Mouse (Mus musculus) midbrain, postnatal 0 days (tissue): ENCODE measurements around the gene Wfdc8. TPM values are rescaled to one million over a fixed set of nuclear protein-coding genes. Genes with fewer than 3 reads are reported as not detected.
A peak's percentile ranks its signal among the peaks of the same experiment; 100 is the strongest.

ENCODE experiments used
- ATAC-seq: fragments of 200-750 bp; cut with Nextera tagmentation; 2 replicates; pipeline ENCODE4 v1.8.0; 2017; ENCODE audit warnings: moderate number of reproducible peaks, mild to moderate bottlenecking, moderate TSS enrichment, moderate library complexity; ENCODE audit not compliant: low FRiP score
- DNase-seq: peaks from one replicate; pipeline ENCODE4 v3.0.0-alpha.2; 2015; ENCODE audit warnings: low spot score
- H3K27ac ChIP-seq: fragments of 300-500 bp; sonication (generic); 2 replicates; pipeline ENCODE4 v1.5.1; 2014; ENCODE audit warnings: low read depth, mild to moderate bottlenecking, low read length, mixed read lengths
- H3K27me3 ChIP-seq: fragments of 300-500 bp; sonication (generic); 2 replicates; pipeline ENCODE4 v1.6.1; 2014; ENCODE audit warnings: low read length, control low read depth, mixed read lengths; ENCODE audit not compliant: insufficient read depth
- H3K36me3 ChIP-seq: fragments of 300-500 bp; sonication (generic); 2 replicates; pipeline ENCODE4 v1.6.1; 2014; ENCODE audit warnings: low read length, control low read depth, mixed read lengths; ENCODE audit not compliant: insufficient read depth
- H3K4me1 ChIP-seq: fragments of 300-500 bp; sonication (generic); 2 replicates; pipeline ENCODE4 v1.6.1; 2014; ENCODE audit warnings: mild to moderate bottlenecking, control low read depth, antibody characterized with exemption, low read length, mixed read lengths; ENCODE audit not compliant: insufficient read depth
- H3K4me2 ChIP-seq: fragments of 300-500 bp; sonication (generic); 2 replicates; pipeline ENCODE4 v1.6.1; 2014; ENCODE audit warnings: low read depth, mild to moderate bottlenecking, low read length, mixed read lengths; ENCODE audit not compliant: poor library complexity, severe bottlenecking
- H3K4me3 ChIP-seq: fragments of 300-500 bp; sonication (generic); 2 replicates; pipeline ENCODE4 v1.5.1; 2014; ENCODE audit warnings: low read depth, mild to moderate bottlenecking, low read length, moderate library complexity
- H3K9ac ChIP-seq: fragments of 300-500 bp; sonication (generic); replicated peaks from 2 replicates; pipeline ENCODE4 v1.6.1; 2014; ENCODE audit warnings: mild to moderate bottlenecking, low read length, moderate library complexity, mixed read lengths; ENCODE audit not compliant: poor library complexity, severe bottlenecking
- H3K9me3 ChIP-seq: fragments of 300-500 bp; sonication (generic); 2 replicates; pipeline ENCODE4 v1.6.1; 2016; ENCODE audit warnings: low read length, control low read depth
- CTCF ChIP-seq: IDR thresholded peaks from 2 replicates; pipeline ENCODE4 v1.5.1; 2016; ENCODE audit warnings: antibody characterized with exemption, mild to moderate bottlenecking
- WGBS: fragments of 180-500 bp; shearing (Covaris S2); extraction: QIAGEN DNeasy Blood & Tissue Kit; methylation state at CpG from one replicate; pipeline ENCODE4 v1.1.7; 2014; 5-methylcytosine and 5-hydroxymethylcytosine counted together
- polyA plus RNA-seq: library from polyadenylated mRNA; unstranded; fragments of >200 nt; fragmentation: Nextera tagmentation; extraction: Ambion mirVana; gene quantifications from 2 replicates; pipeline ENCODE4 v1.2.1, GENCODE M21; 2015
- total RNA-seq: library from RNA; depleted of rRNA; stranded (reverse); fragments of >200 nt; gene quantifications from 2 replicates; pipeline ENCODE4 v1.2.3, GENCODE M21; 2014; rRNA removed

Wfdc8 gene
- total and polyA plus RNA-seq, 2 experiments from 2014 or later = not detected

- Histone ChIP-seq H3K4me2 (no peak overlapping the region), H3K36me3 (no peaks in the 10 kb centered on the region), H3K27me3 (no peaks in the 10 kb centered on the region; the same call in 1 of the 2 replicates), H3K9ac (no peak overlapping the region), H3K27ac (no peak overlapping the region), H3K4me1 (no peaks in the 10 kb centered on the region), H3K9me3 (no peaks in the 10 kb centered on the region), H3K4me3 (no peak overlapping the region)
- ATAC-seq (no peak), DNase-seq (no peak)
- WGBS = 55% methylated on average over 16 of the region's 16 CpGs
- no peak for TF ChIP-seq CTCF
Measured at GRCm38 (mm10) chr2:164558991-164559645, 54.3 kb downstream of the Wfdc8 start.

GRCm38 (mm10) chr2:164558426-164558825 is 55.0 kb downstream of the Wfdc8 start:
- Histone ChIP-seq H3K4me1 (no peaks in the 10 kb centered on the region), H3K9me3 (no peaks in the 10 kb centered on the region), H3K4me2 (no peak overlapping the region), H3K27ac (no peak overlapping the region), H3K9ac (no peak overlapping the region), H3K4me3 (no peak overlapping the region), H3K36me3 (no peaks in the 10 kb centered on the region), H3K27me3 (no peaks in the 10 kb centered on the region; the same call in 1 of the 2 replicates)
- ATAC-seq (no peak), DNase-seq (no peak)
- WGBS = 88% methylated on average over 8 of the region's 8 CpGs
- TF ChIP-seq CTCF = no peak

- Histone ChIP-seq H3K4me1 (no peaks in the 10 kb centered on the region; the same call in 1 of the 2 replicates), H3K27me3 (no peaks in the 10 kb centered on the region), H3K36me3 (no peaks in the 10 kb centered on the region), H3K4me2 (no peak overlapping the region), H3K27ac (no peak overlapping the region), H3K4me3 (no peak overlapping the region), H3K9me3 (no peaks in the 10 kb centered on the region), H3K9ac (no peak overlapping the region)
- DNase-seq (no peak), ATAC-seq (no peak)
- WGBS = 92% methylated on average over 9 of the region's 9 CpGs
- TF ChIP-seq CTCF = no peak
Measured at GRCm38 (mm10) chr2:164551502-164551901, 61.9 kb downstream of the Wfdc8 start.

- DNase-seq (no peak), ATAC-seq (no peak)
- H3K27me3 ChIP-seq = no peaks in the 10 kb centered on the region
- H3K36me3 ChIP-seq = no peaks in the 10 kb centered on the region
- H3K4me1 ChIP-seq = no peaks in the 10 kb centered on the region; the same call in 1 of the 2 replicates
- H3K9ac ChIP-seq = no peak overlapping the region
- H3K27ac ChIP-seq = no peak overlapping the region
- no peak overlapping the region for H3K4me3 ChIP-seq
- no peak overlapping the region for H3K4me2 ChIP-seq
- no peak for TF ChIP-seq CTCF
- WGBS = 74% methylated on average over 2 of the region's 2 CpGs
- no peaks in the 10 kb centered on the region for H3K9me3 ChIP-seq
Measured at GRCm38 (mm10) chr2:164550895-164551269, 62.5 kb downstream of the Wfdc8 start.

- DNase-seq (peak; percentile 11), ATAC-seq (peak; percentile 38; the same call in 1 of the 2 replicates)
- H3K4me1 ChIP-seq = no peaks in the 10 kb centered on the region; the same call in 1 of the 2 replicates
- no peaks in the 10 kb centered on the region for H3K27me3 ChIP-seq
- no peak overlapping the region for H3K4me3 ChIP-seq
- no peaks in the 10 kb centered on the region for H3K9me3 ChIP-seq
- no peak overlapping the region for H3K9ac ChIP-seq
- no peak for TF ChIP-seq CTCF
- H3K36me3 ChIP-seq = no peaks in the 10 kb centered on the region
- peak overlapping the region; percentile 4; the same call in 1 of the 2 replicates for H3K4me2 ChIP-seq
- 10% methylated on average over 10 of the region's 10 CpGs for WGBS
- no peak overlapping the region for H3K27ac ChIP-seq
Measured at GRCm38 (mm10) chr2:164549963-164550894, 63.2 kb downstream of the Wfdc8 start.

- H3K27ac ChIP-seq = no peak overlapping the region
- no peaks in the 10 kb centered on the region for H3K27me3 ChIP-seq
- TF ChIP-seq CTCF = no peak
- DNase-seq (no peak), ATAC-seq (no peak)
- H3K4me2 ChIP-seq = no peak overlapping the region
- H3K9me3 ChIP-seq = no peaks in the 10 kb centered on the region
- no peak overlapping the region for H3K9ac ChIP-seq
- WGBS = 39% methylated on average over 4 of the region's 4 CpGs
- no peaks in the 10 kb centered on the region for H3K36me3 ChIP-seq
- no peak overlapping the region for H3K4me3 ChIP-seq
- no peaks in the 10 kb centered on the region; the same call in 1 of the 2 replicates for H3K4me1 ChIP-seq
Measured at GRCm38 (mm10) chr2:164549338-164549737, 64.1 kb downstream of the Wfdc8 start.

Other genes starting within 250 kb of the Wfdc8 start
Only the 30 nearest of the 33 such genes appear.
- gene Rbpjl, start 210.5 kb downstream of the Wfdc8 start, total RNA-seq = 0.77 TPM in 1 of 2 replicates, not detected in the other
- 0.04 TPM in 1 of 2 replicates, not detected in the other for gene Rbpjl, start 210.5 kb downstream of the Wfdc8 start, polyA plus RNA-seq
- gene Matn4, start 208.5 kb downstream of the Wfdc8 start, total RNA-seq = 1.9 and 2.0 TPM in 2 replicates
- gene Matn4, start 208.5 kb downstream of the Wfdc8 start, polyA plus RNA-seq = 1.9 and 2.1 TPM in 2 replicates
- gene Sdc4, start 169.7 kb downstream of the Wfdc8 start, total RNA-seq = 13.8 and 20.3 TPM in 2 replicates
- 18.3 and 19.3 TPM in 2 replicates for gene Sdc4, start 169.7 kb downstream of the Wfdc8 start, polyA plus RNA-seq
- 194 and 206 TPM in 2 replicates for gene Sys1, start 156.7 kb downstream of the Wfdc8 start, total RNA-seq
- 103 and 108 TPM in 2 replicates for gene Sys1, start 156.7 kb downstream of the Wfdc8 start, polyA plus RNA-seq
- gene Gm20458, start 152.7 kb downstream of the Wfdc8 start, total RNA-seq = 4.7 and 15.0 TPM in 2 replicates
- gene Gm20458, start 152.7 kb downstream of the Wfdc8 start, polyA plus RNA-seq = 6.9 and 7.2 TPM in 2 replicates
- not detected in 2 replicates for gene Trp53tg5, start 139.9 kb downstream of the Wfdc8 start, total RNA-seq
- not detected in 2 replicates for gene Trp53tg5, start 139.9 kb downstream of the Wfdc8 start, polyA plus RNA-seq
- gene Dbndd2, start 127.5 kb downstream of the Wfdc8 start, total RNA-seq = 21.1 and 26.7 TPM in 2 replicates
- gene Dbndd2, start 127.5 kb downstream of the Wfdc8 start, polyA plus RNA-seq = 24.8 and 25.4 TPM in 2 replicates
- 117 and 126 TPM in 2 replicates for gene Pigt, start 116.1 kb downstream of the Wfdc8 start, total RNA-seq
- gene Pigt, start 116.1 kb downstream of the Wfdc8 start, polyA plus RNA-seq = 121 and 126 TPM in 2 replicates
- gene Wfdc2, start 51.2 kb downstream of the Wfdc8 start, total RNA-seq = 0.38 and 0.52 TPM in 2 replicates
- gene Wfdc2, start 51.2 kb downstream of the Wfdc8 start, polyA plus RNA-seq = 1.5 and 1.9 TPM in 2 replicates
- gene Spint3, start 40.2 kb downstream of the Wfdc8 start, total RNA-seq = not detected in 2 replicates
- gene Spint3, start 40.2 kb downstream of the Wfdc8 start, polyA plus RNA-seq = not detected in 2 replicates
- not detected in 2 replicates for gene Wfdc6a, start 28.2 kb downstream of the Wfdc8 start, total RNA-seq
- gene Wfdc6a, start 28.2 kb downstream of the Wfdc8 start, polyA plus RNA-seq = not detected in 2 replicates
- not detected in 2 replicates for gene Eppin, start 20.0 kb downstream of the Wfdc8 start, total RNA-seq
- gene Eppin, start 20.0 kb downstream of the Wfdc8 start, polyA plus RNA-seq = not detected in 2 replicates
- gene Wfdc6b, start 104 bp downstream of the Wfdc8 start, total RNA-seq = not detected in 2 replicates
- not detected in 2 replicates for gene Wfdc6b, start 104 bp downstream of the Wfdc8 start, polyA plus RNA-seq
- gene Wfdc16, start 25.2 kb upstream of the Wfdc8 start, total RNA-seq = not detected in 2 replicates
- not detected in 2 replicates for gene Wfdc16, start 25.2 kb upstream of the Wfdc8 start, polyA plus RNA-seq
- 3.5 TPM in 1 of 2 replicates, not detected in the other for gene Wfdc10, start 42.4 kb upstream of the Wfdc8 start, total RNA-seq
- 0.38 and 0.42 TPM in 2 replicates for gene Wfdc10, start 42.4 kb upstream of the Wfdc8 start, polyA plus RNA-seq
- gene Wfdc9, start 43.0 kb upstream of the Wfdc8 start, total RNA-seq = not detected in 2 replicates
- not detected in 2 replicates for gene Wfdc9, start 43.0 kb upstream of the Wfdc8 start, polyA plus RNA-seq
- gene Wfdc11, start 60.5 kb upstream of the Wfdc8 start, total RNA-seq = not detected in 2 replicates
- gene Wfdc11, start 60.5 kb upstream of the Wfdc8 start, polyA plus RNA-seq = not detected in 2 replicates
- gene Wfdc13, start 71.5 kb upstream of the Wfdc8 start, total RNA-seq = not detected in 2 replicates
- not detected in 2 replicates for gene Wfdc13, start 71.5 kb upstream of the Wfdc8 start, polyA plus RNA-seq
- gene Spint4, start 84.9 kb upstream of the Wfdc8 start, total RNA-seq = not detected in 2 replicates
- not detected in 2 replicates for gene Spint4, start 84.9 kb upstream of the Wfdc8 start, polyA plus RNA-seq
- not detected in 2 replicates for gene Spint5, start 101.7 kb upstream of the Wfdc8 start, total RNA-seq
- not detected in 2 replicates for gene Spint5, start 101.7 kb upstream of the Wfdc8 start, polyA plus RNA-seq
- 0.16 and 1.3 TPM in 2 replicates for gene Wfdc3, start 132.3 kb upstream of the Wfdc8 start, total RNA-seq
- 0.60 and 0.97 TPM in 2 replicates for gene Wfdc3, start 132.3 kb upstream of the Wfdc8 start, polyA plus RNA-seq
- gene Dnttip1, start 132.4 kb upstream of the Wfdc8 start, total RNA-seq = 18.5 and 24.7 TPM in 2 replicates
- gene Dnttip1, start 132.4 kb upstream of the Wfdc8 start, polyA plus RNA-seq = 48.4 and 54.2 TPM in 2 replicates
- gene Ube2c, start 156.3 kb upstream of the Wfdc8 start, total RNA-seq = 14.6 and 38.5 TPM in 2 replicates
- gene Ube2c, start 156.3 kb upstream of the Wfdc8 start, polyA plus RNA-seq = 18.1 and 18.4 TPM in 2 replicates
- gene Tnnc2, start 166.3 kb upstream of the Wfdc8 start, total RNA-seq = not detected in 2 replicates
- gene Tnnc2, start 166.3 kb upstream of the Wfdc8 start, polyA plus RNA-seq = 0.31 and 0.62 TPM in 2 replicates
- gene Snx21, start 172.2 kb upstream of the Wfdc8 start, total RNA-seq = 80.8 and 100 TPM in 2 replicates
- gene Snx21, start 172.2 kb upstream of the Wfdc8 start, polyA plus RNA-seq = 50.8 and 54.1 TPM in 2 replicates
- gene Acot8, start 191.3 kb upstream of the Wfdc8 start, total RNA-seq = 24.2 and 25.8 TPM in 2 replicates
- gene Acot8, start 191.3 kb upstream of the Wfdc8 start, polyA plus RNA-seq = 17.5 and 19.7 TPM in 2 replicates
- gene Zswim3, start 191.5 kb upstream of the Wfdc8 start, total RNA-seq = 6.4 and 7.7 TPM in 2 replicates
- gene Zswim3, start 191.5 kb upstream of the Wfdc8 start, polyA plus RNA-seq = 5.5 and 7.4 TPM in 2 replicates
- gene Zswim1, start 209.1 kb upstream of the Wfdc8 start, total RNA-seq = 24.8 and 25.1 TPM in 2 replicates
- 35.3 and 36.0 TPM in 2 replicates for gene Zswim1, start 209.1 kb upstream of the Wfdc8 start, polyA plus RNA-seq
- gene Spata25, start 214.9 kb upstream of the Wfdc8 start, total RNA-seq = 1.1 TPM in 1 of 2 replicates, not detected in the other
- gene Spata25, start 214.9 kb upstream of the Wfdc8 start, polyA plus RNA-seq = not detected in 2 replicates
- 110 and 112 TPM in 2 replicates for gene Ctsa, start 219.2 kb upstream of the Wfdc8 start, total RNA-seq
- 101 and 102 TPM in 2 replicates for gene Ctsa, start 219.2 kb upstream of the Wfdc8 start, polyA plus RNA-seq